Mouse (Mus musculus) midbrain, embryonic 10.5 days (tissue): ENCODE results near the gene Tmem274. TPM values are rescaled to one million over a fixed set of nuclear protein-coding genes. Genes with fewer than 3 reads are reported as not detected.

Experiments
- polyA plus RNA-seq: library from polyadenylated mRNA; unstranded; fragments of >200 nt; fragmentation: Nextera tagmentation; extraction: Ambion mirVana; gene quantifications from 2 replicates; pipeline ENCODE4 v1.2.1, GENCODE M21; 2016

Gene Tmem274
- polyA plus RNA-seq, 1 experiment from 2014 or later = 0.41 TPM

Other genes starting within 250 kb of the Tmem274 start
- 63.4 and 82.4 TPM in 2 replicates for gene Kif1b, start 169.7 kb upstream of the Tmem274 start, polyA plus RNA-seq
- 56.2 and 60.9 TPM in 2 replicates for gene Ube4b, start 50.6 kb upstream of the Tmem274 start, polyA plus RNA-seq
- gene Rbp7, start 22.4 kb upstream of the Tmem274 start, polyA plus RNA-seq = not detected in 2 replicates
- gene Nmnat1, start 7.8 kb downstream of the Tmem274 start, polyA plus RNA-seq = 16.2 and 18.8 TPM in 2 replicates
- gene Lzic, start 7.9 kb downstream of the Tmem274 start, polyA plus RNA-seq = 48.5 and 48.9 TPM in 2 replicates
- gene Ctnnbip1, start 40.9 kb downstream of the Tmem274 start, polyA plus RNA-seq = 54.8 and 56.6 TPM in 2 replicates
- gene Clstn1, start 109.1 kb downstream of the Tmem274 start, polyA plus RNA-seq = 17.5 and 29.8 TPM in 2 replicates
- gene Pik3cd, start 225.2 kb downstream of the Tmem274 start, polyA plus RNA-seq = 7.9 and 11.2 TPM in 2 replicates